Mouse (Mus musculus) liver, adult 2 months (tissue): ENCODE measurements around the gene Ttll11.

ENCODE experiments used
- CTCF ChIP-seq: fragments of 200-500 bp; IDR thresholded peaks from 2 replicates; pipeline ENCODE4 v1.5.1; 2011; ENCODE audit warnings: low read depth, low read length, control low read depth
- POLR2A ChIP-seq: fragments of 200-500 bp; IDR thresholded peaks from 2 replicates; pipeline ENCODE4 v1.6.1; 2011; ENCODE audit warnings: low read length, control low read depth; ENCODE audit not compliant: insufficient read depth; ENCODE audit errors: extremely low read depth

- TF ChIP-seq CTCF (no peak), POLR2A (no peak)
These were observed 146.2 kb downstream of the Ttll11 start for GRCm38 (mm10) chr2:35833546-35833945.
